Mouse (Mus musculus) stomach, embryonic 15.5 days (tissue): ENCODE results near the gene Fkbp5. TPM values are rescaled to one million over a fixed set of nuclear protein-coding genes. Genes with fewer than 3 reads are reported as not detected.
"Not testable (repeated sequence)": the region's sequence is repeated elsewhere in the genome, so short reads cannot be mapped to it uniquely, and the experiment has no call there.

ENCODE experiments used
- ATAC-seq: fragments of 200-750 bp; cut with Nextera tagmentation; 2 replicates; pipeline ENCODE4 v1.8.0; 2017; ENCODE audit warnings: low read depth, moderate number of reproducible peaks, moderate TSS enrichment; ENCODE audit not compliant: insufficient read depth, low FRiP score
- H3K27ac ChIP-seq: fragments of 300-500 bp; sonication (generic); 2 replicates; pipeline ENCODE4 v1.5.1; 2015; ENCODE audit warnings: mild to moderate bottlenecking, inconsistent platforms
- H3K27me3 ChIP-seq: fragments of 300-500 bp; sonication (generic); replicated peaks from 2 replicates; pipeline ENCODE4 v1.6.1; 2015; ENCODE audit warnings: inconsistent platforms
- H3K36me3 ChIP-seq: fragments of 300-500 bp; sonication (generic); 2 replicates; pipeline ENCODE4 v1.6.1; 2015; ENCODE audit warnings: inconsistent platforms
- H3K4me1 ChIP-seq: fragments of 300-500 bp; sonication (generic); 2 replicates; pipeline ENCODE4 v1.6.1; 2015; ENCODE audit warnings: inconsistent platforms
- H3K4me2 ChIP-seq: fragments of 300-500 bp; sonication (generic); 2 replicates; pipeline ENCODE4 v1.6.1; 2015; ENCODE audit warnings: mild to moderate bottlenecking, inconsistent platforms
- H3K4me3 ChIP-seq: fragments of 300-500 bp; sonication (generic); replicated peaks from 2 replicates; pipeline ENCODE4 v1.5.1; 2015; ENCODE audit warnings: inconsistent platforms
- H3K9ac ChIP-seq: fragments of 300-500 bp; sonication (generic); 2 replicates; pipeline ENCODE4 v1.6.1; 2015; ENCODE audit warnings: inconsistent platforms
- H3K9me3 ChIP-seq: fragments of 300-500 bp; sonication (generic); 2 replicates; pipeline ENCODE4 v1.6.1; 2016; ENCODE audit warnings: inconsistent platforms
- WGBS: fragments of 180-500 bp; shearing (Covaris S2); methylation state at CpG from one replicate; pipeline ENCODE4 v1.1.7; 2015; 5-methylcytosine and 5-hydroxymethylcytosine counted together
- polyA plus RNA-seq: library from polyadenylated mRNA; unstranded; fragments of >200 nt; fragmentation: Nextera tagmentation; extraction: Ambion mirVana; gene quantifications from 2 replicates; pipeline ENCODE4 v1.2.1, GENCODE M21; 2015

Fkbp5 gene
- polyA plus RNA-seq, 1 experiment from 2014 or later: 24.1 TPM

- Histone ChIP-seq H3K4me2 (no peak overlapping the region), H3K4me1 (0 out of 2 replicates have a peak, but pooled peaks cover 4% of the 10 kb centered on the region), H3K9me3 (no peaks in the 10 kb centered on the region), H3K36me3 (no peaks in the 10 kb centered on the region), H3K27me3 (no peaks in the 10 kb centered on the region), H3K9ac (no peak overlapping the region), H3K4me3 (no peak overlapping the region), H3K27ac (no peak overlapping the region)
- no peak for ATAC-seq
- WGBS: 73% methylated on average over 6 of the region's 6 CpGs
Observed at GRCm38 (mm10) chr17:28427666-28428065, 89.7 kb downstream of the Fkbp5 start.

GRCm38 (mm10) chr17:28424373-28424772, 93.0 kb downstream of the Fkbp5 start:
- 80% methylated on average over 6 of the region's 6 CpGs for WGBS
- Histone ChIP-seq H3K4me2 (no peak overlapping the region), H3K4me3 (no peak overlapping the region), H3K9me3 (no peaks in the 10 kb centered on the region), H3K27me3 (no peaks in the 10 kb centered on the region), H3K27ac (no peak overlapping the region), H3K9ac (no peak overlapping the region), H3K4me1 (peaks cover 11% of the 10 kb centered on the region; the same call in 1 of the 2 replicates), H3K36me3 (no peaks in the 10 kb centered on the region)
- ATAC-seq: no peak

- peak overlapping the region; percentile 48; the same call in 1 of the 2 replicates for H3K27ac ChIP-seq
Observed at GRCm38 (mm10) chr17:28421071-28421470, 96.3 kb downstream of the Fkbp5 start.

GRCm38 (mm10) chr17:28420229-28421051, 96.9 kb downstream of the Fkbp5 start:
- Histone ChIP-seq H3K36me3 (no peaks in the 10 kb centered on the region), H3K9ac (no peak overlapping the region), H3K4me2 (no peak overlapping the region), H3K27me3 (no peaks in the 10 kb centered on the region), H3K4me1 (peaks cover 14% of the 10 kb centered on the region; the same call in 1 of the 2 replicates), H3K4me3 (no peak overlapping the region), H3K9me3 (no peaks in the 10 kb centered on the region), H3K27ac (peak overlapping the region; percentile 48; the same call in 1 of the 2 replicates)
- ATAC-seq: no peak
- WGBS: 47% methylated on average over 12 of the region's 12 CpGs

More at GRCm38 (mm10) chr17:28421071-28421470, 96.3 kb downstream of the Fkbp5 start:
- Histone ChIP-seq H3K9me3 (no peaks in the 10 kb centered on the region), H3K27me3 (no peaks in the 10 kb centered on the region), H3K4me2 (no peak overlapping the region), H3K4me3 (no peak overlapping the region), H3K9ac (no peak overlapping the region), H3K36me3 (no peaks in the 10 kb centered on the region), H3K4me1 (peaks cover 14% of the 10 kb centered on the region; the same call in 1 of the 2 replicates)
- no peak for ATAC-seq
- 69% methylated on average over 5 of the region's 5 CpGs for WGBS

- Histone ChIP-seq H3K27me3 (no peaks in the 10 kb centered on the region), H3K4me1 (peaks cover 14% of the 10 kb centered on the region; the same call in 1 of the 2 replicates), H3K9ac (no peak overlapping the region), H3K4me3 (no peak overlapping the region), H3K9me3 (no peaks in the 10 kb centered on the region), H3K4me2 (no peak overlapping the region), H3K36me3 (no peaks in the 10 kb centered on the region), H3K27ac (peak overlapping the region; percentile 48)
- WGBS: 39% methylated on average over 6 of the region's 6 CpGs
- ATAC-seq: peak; percentile 58; the same call in 1 of the 2 replicates
Observed at GRCm38 (mm10) chr17:28419636-28420035, 97.7 kb downstream of the Fkbp5 start.

GRCm38 (mm10) chr17:28418954-28419353, 98.4 kb downstream of the Fkbp5 start:
- no peak overlapping the region for H3K27ac ChIP-seq
- no peaks in the 10 kb centered on the region for H3K27me3 ChIP-seq
- H3K4me1 ChIP-seq: peaks cover 14% of the 10 kb centered on the region; the same call in 1 of the 2 replicates
- H3K9ac ChIP-seq: no peak overlapping the region
- no peak overlapping the region for H3K4me3 ChIP-seq
- H3K4me2 ChIP-seq: no peak overlapping the region
- 79% methylated on average over 1 of the region's 1 CpGs for WGBS
- H3K36me3 ChIP-seq: no peaks in the 10 kb centered on the region
- no peak for ATAC-seq
- H3K9me3 ChIP-seq: no peaks in the 10 kb centered on the region

GRCm38 (mm10) chr17:28418481-28418880, 98.8 kb downstream of the Fkbp5 start:
- not testable (repeated sequence) for H3K9me3 ChIP-seq

GRCm38 (mm10) chr17:28417771-28418170, 99.6 kb downstream of the Fkbp5 start:
- no peak for ATAC-seq
- WGBS: 89% methylated on average over 5 of the region's 5 CpGs
- Histone ChIP-seq H3K9ac (no peak overlapping the region), H3K4me3 (no peak overlapping the region), H3K27ac (no peak overlapping the region), H3K4me2 (no peak overlapping the region), H3K36me3 (0 out of 2 replicates have a peak, but pooled peaks cover 4% of the 10 kb centered on the region), H3K27me3 (no peaks in the 10 kb centered on the region), H3K9me3 (no peaks in the 10 kb centered on the region), H3K4me1 (peaks cover 14% of the 10 kb centered on the region; the same call in 1 of the 2 replicates)

More at GRCm38 (mm10) chr17:28418481-28418880, 98.8 kb downstream of the Fkbp5 start:
- H3K27ac ChIP-seq, H3K4me3 ChIP-seq, H3K27me3 ChIP-seq, H3K36me3 ChIP-seq, H3K4me2 ChIP-seq, H3K9ac ChIP-seq, ATAC-seq: not testable (repeated sequence)
- H3K4me1 ChIP-seq: peaks cover 14% of the 10 kb centered on the region; the same call in 1 of the 2 replicates

GRCm38 (mm10) chr17:28415271-28415670, 102.1 kb downstream of the Fkbp5 start:
- Histone ChIP-seq H3K27me3 (no peaks in the 10 kb centered on the region), H3K4me1 (peaks cover 8% of the 10 kb centered on the region; the same call in 1 of the 2 replicates), H3K4me2 (no peak overlapping the region), H3K4me3 (no peak overlapping the region), H3K9ac (no peak overlapping the region), H3K36me3 (0 out of 2 replicates have a peak, but pooled peaks cover 4% of the 10 kb centered on the region), H3K27ac (no peak overlapping the region), H3K9me3 (no peaks in the 10 kb centered on the region)
- 77% methylated on average over 5 of the region's 5 CpGs for WGBS
- ATAC-seq: no peak

- no peak for ATAC-seq
- H3K27me3 ChIP-seq: no peaks in the 10 kb centered on the region
- H3K9ac ChIP-seq: no peak overlapping the region
- 68% methylated on average over 10 of the region's 10 CpGs for WGBS
- no peak overlapping the region for H3K4me2 ChIP-seq
- H3K36me3 ChIP-seq: 0 out of 2 replicates have a peak, but pooled peaks cover 4% of the 10 kb centered on the region
- no peak overlapping the region for H3K27ac ChIP-seq
- H3K4me3 ChIP-seq: no peak overlapping the region
- H3K4me1 ChIP-seq: 0 out of 2 replicates have a peak, but pooled peaks cover 5% of the 10 kb centered on the region
- no peaks in the 10 kb centered on the region for H3K9me3 ChIP-seq
Observed at GRCm38 (mm10) chr17:28411381-28411960, 105.9 kb downstream of the Fkbp5 start.

GRCm38 (mm10) chr17:28410731-28411130, 106.6 kb downstream of the Fkbp5 start:
- ATAC-seq: no peak
- H3K9ac ChIP-seq: no peak overlapping the region
- WGBS: 80% methylated on average over 4 of the region's 4 CpGs
- H3K4me3 ChIP-seq: no peak overlapping the region
- no peak overlapping the region for H3K27ac ChIP-seq
- 0 out of 2 replicates have a peak, but pooled peaks cover 5% of the 10 kb centered on the region for H3K4me1 ChIP-seq
- peaks cover 6% of the 10 kb centered on the region; the same call in 1 of the 2 replicates for H3K36me3 ChIP-seq
- H3K4me2 ChIP-seq: no peak overlapping the region
- no peaks in the 10 kb centered on the region for H3K27me3 ChIP-seq
- H3K9me3 ChIP-seq: no peaks in the 10 kb centered on the region
